Mouse (Mus musculus): ENCODE data around the gene Frmd5.

DNA sequence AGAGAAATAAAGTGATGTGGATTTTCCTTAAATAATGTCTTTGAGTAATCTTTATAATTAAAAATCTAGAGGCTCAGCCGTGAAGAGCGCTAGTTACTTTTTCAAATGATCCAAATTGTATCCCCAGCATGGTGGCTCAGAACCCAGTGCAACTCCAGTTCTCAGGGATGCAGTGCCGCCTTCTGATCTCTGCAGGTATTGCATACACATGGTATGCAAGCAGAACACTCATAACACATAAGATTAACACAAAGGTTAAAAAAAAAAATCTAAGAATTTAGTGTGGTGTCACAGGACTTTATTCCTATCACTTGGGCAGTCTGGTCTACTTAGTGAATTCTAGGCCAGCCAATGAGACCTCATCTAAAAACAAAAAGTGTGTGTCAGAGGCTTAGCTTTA, 262.1 kb downstream of the Frmd5 start:
- TF ChIP-seq CTCF (IDR thresholded peaks at IDR 0.05; ENCODE audit: borderline replicate concordance, control insufficient read depth, extremely low read depth, insufficient read depth, low read length, poor library complexity) (no peak), POLR2A (IDR thresholded peaks at IDR 0.05; ENCODE audit: control insufficient read depth, extremely low read depth, insufficient read depth, low read length, poor library complexity) (no peak)

Data from thymus, adult 2 months (tissue).